Mouse (Mus musculus) neural tube, embryonic 11.5 days (tissue): Measurements from ENCODE around the gene Fam20b. TPM values are rescaled to one million over a fixed set of nuclear protein-coding genes. Genes with fewer than 3 reads are reported as not detected.

Source experiments
- ATAC-seq: fragments of 200-750 bp; cut with Nextera tagmentation; 2 replicates; pipeline ENCODE4 v1.8.0; 2017; ENCODE audit warnings: moderate number of reproducible peaks, mild to moderate bottlenecking, moderate TSS enrichment, moderate library complexity; ENCODE audit not compliant: insufficient read depth, low FRiP score, low TSS enrichment
- DNase-seq: peaks from one replicate; pipeline ENCODE4 v3.0.0-alpha.2; 2015; ENCODE audit warnings: low spot score
- H3K27ac ChIP-seq: fragments of 300-500 bp; sonication (generic); 2 replicates; pipeline ENCODE4 v1.5.1; 2014; ENCODE audit warnings: low read depth, mild to moderate bottlenecking, low read length
- H3K27me3 ChIP-seq: fragments of 300-500 bp; sonication (generic); 2 replicates; pipeline ENCODE4 v1.6.1; 2014; ENCODE audit warnings: mild to moderate bottlenecking, low read length, mixed read lengths; ENCODE audit not compliant: control insufficient read depth, insufficient read depth
- H3K36me3 ChIP-seq: fragments of 300-500 bp; sonication (generic); 2 replicates; pipeline ENCODE4 v1.6.1; 2014; ENCODE audit warnings: mild to moderate bottlenecking, low read length, moderate library complexity, mixed read lengths; ENCODE audit not compliant: control insufficient read depth, insufficient read depth
- H3K4me1 ChIP-seq: fragments of 300-500 bp; sonication (generic); 2 replicates; pipeline ENCODE4 v1.6.1; 2014; ENCODE audit warnings: low read length, mixed read lengths; ENCODE audit not compliant: control insufficient read depth, insufficient read depth
- H3K4me2 ChIP-seq: fragments of 300-500 bp; sonication (generic); 2 replicates; pipeline ENCODE4 v1.6.1; 2014; ENCODE audit warnings: low read depth, mild to moderate bottlenecking, moderate library complexity
- H3K4me3 ChIP-seq: fragments of 300-500 bp; sonication (generic); 2 replicates; pipeline ENCODE4 v1.5.1; 2014; ENCODE audit warnings: low read depth, low read length
- H3K9ac ChIP-seq: fragments of 300-500 bp; sonication (generic); 2 replicates; pipeline ENCODE4 v1.6.1; 2014; ENCODE audit warnings: mild to moderate bottlenecking, low read length
- H3K9me3 ChIP-seq: fragments of 300-500 bp; sonication (generic); 2 replicates; pipeline ENCODE4 v1.6.1; 2016; ENCODE audit warnings: low read length; ENCODE audit not compliant: control insufficient read depth
- WGBS: fragments of 180-500 bp; shearing (Covaris S2); extraction: QIAGEN DNeasy Blood & Tissue Kit; methylation state at CpG from one replicate; pipeline ENCODE4 v1.1.7; 2014; 5-methylcytosine and 5-hydroxymethylcytosine counted together
- polyA plus RNA-seq: library from polyadenylated mRNA; unstranded; fragments of >200 nt; fragmentation: Nextera tagmentation; extraction: Ambion mirVana; gene quantifications from 2 replicates; pipeline ENCODE4 v1.2.1, GENCODE M21; 2014

The Fam20b gene
- polyA plus RNA-seq, 1 experiment from 2014 or later: 29.7 TPM

- Histone ChIP-seq H3K27me3 (no peaks in the 10 kb centered on the region), H3K4me2 (no peak overlapping the region), H3K4me3 (no peak overlapping the region), H3K27ac (no peak overlapping the region), H3K9me3 (no peaks in the 10 kb centered on the region), H3K9ac (no peak overlapping the region), H3K4me1 (no peaks in the 10 kb centered on the region), H3K36me3 (peaks cover 11% of the 10 kb centered on the region)
- 94% methylated on average over 10 of the region's 10 CpGs for WGBS
- DNase-seq (no peak), ATAC-seq (no peak)
These were observed 77.1 kb downstream of the Fam20b start for GRCm38 (mm10) chr1:156641808-156642207.

- peaks cover 12% of the 10 kb centered on the region for H3K36me3 ChIP-seq
- H3K9me3 ChIP-seq: no peaks in the 10 kb centered on the region
- no peak overlapping the region for H3K27ac ChIP-seq
- no peak for ATAC-seq
- 83% methylated on average over 4 of the region's 4 CpGs for WGBS
- no peaks in the 10 kb centered on the region for H3K27me3 ChIP-seq
- no peak overlapping the region for H3K4me2 ChIP-seq
- no peaks in the 10 kb centered on the region for H3K4me1 ChIP-seq
- no peak overlapping the region for H3K9ac ChIP-seq
- H3K4me3 ChIP-seq: no peak overlapping the region
- no peak for DNase-seq
These were observed 78.3 kb downstream of the Fam20b start for GRCm38 (mm10) chr1:156640577-156640976.

GRCm38 (mm10) chr1:156639455-156639854 lies 79.4 kb downstream of the Fam20b start:
- 95% methylated on average over 5 of the region's 5 CpGs for WGBS
- Histone ChIP-seq H3K4me2 (no peak overlapping the region), H3K27me3 (no peaks in the 10 kb centered on the region), H3K4me1 (no peaks in the 10 kb centered on the region), H3K9me3 (no peaks in the 10 kb centered on the region), H3K36me3 (peaks cover 12% of the 10 kb centered on the region), H3K4me3 (no peak overlapping the region), H3K9ac (no peak overlapping the region), H3K27ac (no peak overlapping the region)
- ATAC-seq (no peak), DNase-seq (no peak)

- no peaks in the 10 kb centered on the region for H3K9me3 ChIP-seq
- H3K4me3 ChIP-seq: no peak overlapping the region
- H3K27me3 ChIP-seq: no peaks in the 10 kb centered on the region
- no peak overlapping the region for H3K9ac ChIP-seq
- no peak overlapping the region for H3K4me2 ChIP-seq
- H3K36me3 ChIP-seq: peaks cover 12% of the 10 kb centered on the region
- no peak overlapping the region for H3K27ac ChIP-seq
- no peak for ATAC-seq
- no peak for DNase-seq
- 87% methylated on average over 2 of the region's 2 CpGs for WGBS
- H3K4me1 ChIP-seq: no peaks in the 10 kb centered on the region
These were observed 83.7 kb downstream of the Fam20b start for GRCm38 (mm10) chr1:156635148-156635547.

GRCm38 (mm10) chr1:156633095-156633494 lies 85.8 kb downstream of the Fam20b start:
- Histone ChIP-seq H3K4me3 (no peak overlapping the region), H3K27me3 (no peaks in the 10 kb centered on the region), H3K9ac (no peak overlapping the region), H3K4me2 (no peak overlapping the region), H3K27ac (no peak overlapping the region), H3K4me1 (no peaks in the 10 kb centered on the region), H3K36me3 (peaks cover 14% of the 10 kb centered on the region), H3K9me3 (no peaks in the 10 kb centered on the region)
- 80% methylated on average over 10 of the region's 10 CpGs for WGBS
- ATAC-seq: no peak
- DNase-seq: no peak

- Histone ChIP-seq H3K9me3 (no peaks in the 10 kb centered on the region), H3K36me3 (peaks cover 12% of the 10 kb centered on the region), H3K9ac (no peak overlapping the region), H3K27ac (no peak overlapping the region), H3K4me1 (no peaks in the 10 kb centered on the region), H3K4me2 (no peak overlapping the region), H3K27me3 (no peaks in the 10 kb centered on the region), H3K4me3 (no peak overlapping the region)
- ATAC-seq (no peak), DNase-seq (no peak)
These were observed 87.9 kb downstream of the Fam20b start for GRCm38 (mm10) chr1:156630965-156631364.

- Histone ChIP-seq H3K9me3 (no peaks in the 10 kb centered on the region), H3K4me2 (no peak overlapping the region), H3K27me3 (no peaks in the 10 kb centered on the region), H3K4me1 (no peaks in the 10 kb centered on the region), H3K36me3 (peaks cover 12% of the 10 kb centered on the region), H3K27ac (no peak overlapping the region), H3K9ac (no peak overlapping the region), H3K4me3 (no peak overlapping the region)
- no peak for DNase-seq
- ATAC-seq: no peak
- 95% methylated on average over 8 of the region's 8 CpGs for WGBS
These were observed 88.9 kb downstream of the Fam20b start for GRCm38 (mm10) chr1:156629984-156630383.

Other genes starting within 250 kb of the Fam20b start
- gene Soat1, start 244.8 kb downstream of the Fam20b start, polyA plus RNA-seq: 19.7 and 22.3 TPM in 2 replicates
- gene Gm10031, start 195.1 kb downstream of the Fam20b start, polyA plus RNA-seq: 0.30 and 0.44 TPM in 2 replicates
- gene Abl2, start 160.3 kb downstream of the Fam20b start, polyA plus RNA-seq: 6.0 TPM in 2 replicates
- 3.0 and 4.0 TPM in 2 replicates for gene Tor3a, start 44.7 kb downstream of the Fam20b start, polyA plus RNA-seq
- 9.5 and 13.0 TPM in 2 replicates for gene Angptl1, start 119.5 kb upstream of the Fam20b start, polyA plus RNA-seq
- gene Ralgps2, start 220.5 kb upstream of the Fam20b start, polyA plus RNA-seq: 93.3 and 95.7 TPM in 2 replicates